Mouse (Mus musculus): ENCODE measurements around the gene Fam129b. TPM values are rescaled to one million over a fixed set of nuclear protein-coding genes. Genes with fewer than 3 reads are reported as not detected.

Fam129b gene
- polyA plus RNA-seq, 1 experiment from 2014 or later: 43.0 TPM

DNA sequence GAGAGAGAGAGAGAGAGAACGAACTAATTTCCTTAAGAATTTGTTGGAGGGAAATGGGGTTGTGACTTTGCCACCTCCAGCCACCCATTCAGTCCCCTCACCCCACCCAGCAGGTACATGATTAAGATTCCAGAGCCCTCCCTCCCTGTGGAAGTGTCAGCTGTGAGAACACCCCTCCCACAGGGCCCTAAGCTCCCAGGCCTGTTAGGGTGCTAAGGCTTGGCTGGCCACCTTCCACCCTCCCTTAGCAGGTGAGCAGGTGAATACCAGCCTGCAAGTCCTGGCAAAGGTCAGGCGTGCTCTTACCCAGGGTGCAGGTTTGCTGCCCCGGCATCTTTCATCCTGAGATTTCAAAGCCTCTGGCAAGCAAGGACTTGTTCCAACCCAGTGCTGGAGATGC is 2.5 kb downstream of the Fam129b start:
- H3K9ac ChIP-seq: peak overlapping the region; percentile 88
- peak overlapping the region; percentile 79 for H3K4me2 ChIP-seq
- H3K9me3 ChIP-seq (replicated peaks): no peaks in the 10 kb centered on the region
- peak overlapping the region; percentile 89 for H3K4me3 ChIP-seq
- peak overlapping the region; percentile 96 for H3K27ac ChIP-seq
- no peaks in the 10 kb centered on the region for H3K27me3 ChIP-seq
- WGBS: 61% methylated on average over 3 of the region's 3 CpGs
- peaks cover 82% of the 10 kb centered on the region for H3K4me1 ChIP-seq (replicated peaks)
- ATAC-seq (replicated peaks; ENCODE audit: insufficient number of reproducible peaks, insufficient read depth, low FRiP score, low read depth): no peak
- no peaks in the 10 kb centered on the region for H3K36me3 ChIP-seq

- Histone ChIP-seq H3K9me3 (replicated peaks) (no peaks in the 10 kb centered on the region), H3K4me3 (peak overlapping the region; percentile 89; the same call in 1 of the 2 replicates), H3K4me2 (peak overlapping the region; percentile 79), H3K36me3 (no peaks in the 10 kb centered on the region), H3K4me1 (replicated peaks) (peaks cover 83% of the 10 kb centered on the region), H3K9ac (peak overlapping the region; percentile 20; the same call in 1 of the 2 replicates), H3K27me3 (no peaks in the 10 kb centered on the region), H3K27ac (peak overlapping the region; percentile 96)
- no peak for ATAC-seq (replicated peaks; ENCODE audit: insufficient number of reproducible peaks, insufficient read depth, low FRiP score, low read depth)
- 75% methylated on average over 5 of the region's 5 CpGs for WGBS
These were observed 3.7 kb downstream of the Fam129b start for GRCm38 (mm10) chr2:32879593-32879992.

DNA sequence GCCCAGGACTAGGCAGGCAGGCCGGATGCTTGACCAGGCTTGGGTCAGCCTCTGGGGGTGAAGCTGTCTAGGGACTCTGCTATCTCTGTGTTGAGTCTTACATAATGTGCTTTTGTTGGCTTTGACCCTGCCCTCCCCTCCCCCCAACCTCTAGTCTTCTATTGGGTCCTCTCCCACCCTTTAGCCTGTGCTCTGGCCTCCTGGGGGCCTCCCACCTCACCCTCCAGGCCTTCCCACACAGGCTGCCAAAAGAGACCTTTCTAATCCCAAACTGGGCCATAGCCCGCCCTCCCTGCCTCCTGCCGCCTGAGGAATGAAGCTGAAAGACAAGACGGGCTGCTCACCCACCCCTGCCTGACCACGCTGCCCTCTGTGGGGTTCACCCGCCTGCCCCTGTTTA is 5.1 kb downstream of the Fam129b start:
- Histone ChIP-seq H3K4me2 (peak overlapping the region; percentile 3; the same call in 1 of the 2 replicates), H3K9me3 (replicated peaks) (no peaks in the 10 kb centered on the region), H3K36me3 (no peaks in the 10 kb centered on the region), H3K27ac (peak overlapping the region; percentile 96), H3K4me3 (no peak overlapping the region), H3K27me3 (no peaks in the 10 kb centered on the region), H3K4me1 (replicated peaks) (peaks cover 89% of the 10 kb centered on the region), H3K9ac (peak overlapping the region; percentile 35; the same call in 1 of the 2 replicates)
- 42% methylated on average over 6 of the region's 6 CpGs for whole genome bisulfite sequencing
- 0 out of 2 replicates have a peak, but pooled peaks have one; percentile 8 for ATAC-seq (replicated peaks; ENCODE audit: insufficient number of reproducible peaks, insufficient read depth, low FRiP score, low read depth)

DNA sequence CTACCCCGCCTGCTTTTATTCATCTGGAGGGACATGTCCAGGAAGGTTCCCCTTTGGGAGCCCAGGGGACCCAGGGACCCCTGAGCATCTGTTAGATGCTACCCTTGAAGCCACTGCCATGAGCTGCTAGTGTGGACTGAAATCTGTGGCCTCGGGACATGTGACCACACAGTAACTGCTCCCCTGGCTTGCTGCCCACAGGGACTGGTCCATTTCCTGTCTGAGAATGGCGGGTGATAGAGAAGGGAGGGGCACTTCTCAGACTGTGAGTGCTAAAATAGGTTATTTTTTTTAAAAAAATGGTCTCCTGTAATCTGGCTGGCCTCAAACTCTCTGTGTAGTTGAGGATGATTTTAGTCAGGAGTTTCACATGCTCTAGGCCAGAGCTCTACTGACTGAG is 5.8 kb downstream of the Fam129b start:
- H3K4me2 ChIP-seq: no peak overlapping the region; the same call in 1 of the 2 replicates
- 19% methylated on average over 3 of the region's 3 CpGs for WGBS

GRCm38 (mm10) chr2:32882283-32883043 is 6.5 kb downstream of the Fam129b start:
- WGBS: 23% methylated on average over 17 of the region's 21 CpGs
- Histone ChIP-seq H3K4me3 (0 out of 2 replicates have a peak overlapping the region, but pooled peaks have one; percentile 11), H3K27me3 (no peaks in the 10 kb centered on the region), H3K9ac (peak overlapping the region; percentile 41; the same call in 1 of the 2 replicates), H3K4me1 (replicated peaks) (peaks cover 94% of the 10 kb centered on the region), H3K36me3 (no peaks in the 10 kb centered on the region), H3K9me3 (replicated peaks) (no peaks in the 10 kb centered on the region), H3K4me2 (peak overlapping the region; percentile 50), H3K27ac (peak overlapping the region; percentile 96)
- ATAC-seq (replicated peaks; ENCODE audit: insufficient number of reproducible peaks, insufficient read depth, low FRiP score, low read depth): peak; percentile 7; the same call in 1 of the 2 replicates

More for the DNA sequence above, 5.8 kb downstream of the Fam129b start:
- Histone ChIP-seq H3K9ac (peak overlapping the region; percentile 35; the same call in 1 of the 2 replicates), H3K27me3 (no peaks in the 10 kb centered on the region), H3K4me1 (replicated peaks) (peaks cover 93% of the 10 kb centered on the region), H3K27ac (peak overlapping the region; percentile 96), H3K4me3 (no peak overlapping the region), H3K9me3 (replicated peaks) (no peaks in the 10 kb centered on the region), H3K36me3 (no peaks in the 10 kb centered on the region)
- peak; percentile 56; the same call in 1 of the 2 replicates for ATAC-seq (replicated peaks; ENCODE audit: insufficient number of reproducible peaks, insufficient read depth, low FRiP score, low read depth)

DNA sequence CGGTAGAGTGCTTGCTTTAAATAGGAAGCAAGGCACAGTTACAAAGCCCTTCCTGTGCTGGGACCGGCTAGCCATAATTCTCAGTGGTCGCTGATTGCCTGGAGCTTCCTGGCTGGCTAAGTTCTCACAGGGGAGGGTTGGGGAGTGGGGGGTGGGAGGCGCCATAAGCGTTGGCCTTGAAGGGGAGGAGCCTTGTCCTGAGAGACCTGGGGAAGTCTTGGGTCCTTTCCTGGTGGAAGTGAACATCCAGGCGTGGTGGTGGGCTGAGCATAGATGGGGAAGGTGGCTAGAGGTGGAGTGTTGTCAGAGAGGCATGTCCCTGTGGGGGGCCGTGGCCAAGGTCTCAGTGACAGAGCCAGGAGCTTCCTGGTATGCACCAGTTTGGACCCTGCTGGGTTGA is 8.8 kb downstream of the Fam129b start:
- Histone ChIP-seq H3K27ac (peak overlapping the region; percentile 96), H3K4me1 (replicated peaks) (peaks cover 92% of the 10 kb centered on the region), H3K36me3 (no peaks in the 10 kb centered on the region), H3K27me3 (no peaks in the 10 kb centered on the region), H3K4me2 (peak overlapping the region; percentile 27), H3K9ac (peak overlapping the region; percentile 22; the same call in 1 of the 2 replicates), H3K9me3 (replicated peaks) (no peaks in the 10 kb centered on the region), H3K4me3 (no peak overlapping the region)
- WGBS: 23% methylated on average over 7 of the region's 7 CpGs
- ATAC-seq (replicated peaks; ENCODE audit: insufficient number of reproducible peaks, insufficient read depth, low FRiP score, low read depth): no peak

- Histone ChIP-seq H3K4me1 (replicated peaks) (peaks cover 85% of the 10 kb centered on the region), H3K4me2 (peak overlapping the region; percentile 42; the same call in 1 of the 2 replicates)
These were observed 12.1 kb downstream of the Fam129b start for GRCm38 (mm10) chr2:32888029-32888428.

GRCm38 (mm10) chr2:32888551-32888950 is 12.6 kb downstream of the Fam129b start:
- H3K36me3 ChIP-seq: 0 out of 2 replicates have a peak, but pooled peaks cover 3% of the 10 kb centered on the region
- no peaks in the 10 kb centered on the region for H3K9me3 ChIP-seq (replicated peaks)
- WGBS: 16% methylated on average over 3 of the region's 3 CpGs
- H3K4me1 ChIP-seq (replicated peaks): peaks cover 82% of the 10 kb centered on the region
- H3K9ac ChIP-seq: 0 out of 2 replicates have a peak overlapping the region, but pooled peaks have one; percentile 25
- no peak overlapping the region for H3K4me2 ChIP-seq
- H3K27me3 ChIP-seq: no peaks in the 10 kb centered on the region
- no peak overlapping the region for H3K4me3 ChIP-seq
- peak overlapping the region; percentile 94 for H3K27ac ChIP-seq
- 0 out of 2 replicates have a peak, but pooled peaks have one; percentile 1 for ATAC-seq (replicated peaks; ENCODE audit: insufficient number of reproducible peaks, insufficient read depth, low FRiP score, low read depth)

More at GRCm38 (mm10) chr2:32888029-32888428, 12.1 kb downstream of the Fam129b start:
- ATAC-seq (replicated peaks; ENCODE audit: insufficient number of reproducible peaks, insufficient read depth, low FRiP score, low read depth): peak; percentile 43
- no peaks in the 10 kb centered on the region for H3K27me3 ChIP-seq
- H3K9me3 ChIP-seq (replicated peaks): no peaks in the 10 kb centered on the region
- WGBS: 10% methylated on average over 9 of the region's 9 CpGs
- H3K4me3 ChIP-seq: 0 out of 2 replicates have a peak overlapping the region, but pooled peaks have one; percentile 7
- H3K27ac ChIP-seq: peak overlapping the region; percentile 94
- peak overlapping the region; percentile 52; the same call in 1 of the 2 replicates for H3K9ac ChIP-seq
- H3K36me3 ChIP-seq: 0 out of 2 replicates have a peak, but pooled peaks cover 3% of the 10 kb centered on the region

DNA sequence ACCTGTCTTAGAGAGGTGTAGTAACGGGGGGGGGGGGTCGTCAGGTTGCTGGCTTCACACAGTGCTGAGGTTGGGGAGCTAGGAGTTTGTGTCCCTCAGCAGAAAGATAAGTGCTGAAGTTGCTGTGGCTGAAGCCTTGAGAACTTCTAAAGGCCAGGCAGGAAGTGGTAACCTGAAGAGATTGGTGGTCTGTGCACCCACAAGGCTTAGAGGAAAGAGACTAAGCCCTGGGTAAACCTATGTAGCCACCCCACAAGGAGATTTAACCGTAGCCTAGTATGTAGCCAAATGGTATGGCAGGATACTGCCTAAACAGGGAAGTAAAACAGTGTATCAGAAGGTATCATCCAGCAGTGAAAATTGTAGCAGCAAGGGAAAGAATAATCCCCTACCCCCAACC is 14.4 kb downstream of the Fam129b start:
- Histone ChIP-seq H3K4me1 (replicated peaks) (peaks cover 75% of the 10 kb centered on the region), H3K9ac (no peak overlapping the region), H3K9me3 (replicated peaks) (no peaks in the 10 kb centered on the region), H3K4me3 (no peak overlapping the region), H3K4me2 (no peak overlapping the region), H3K36me3 (0 out of 2 replicates have a peak, but pooled peaks cover 3% of the 10 kb centered on the region), H3K27ac (no peak overlapping the region; the same call in 1 of the 2 replicates), H3K27me3 (no peaks in the 10 kb centered on the region)
- ATAC-seq (replicated peaks; ENCODE audit: insufficient number of reproducible peaks, insufficient read depth, low FRiP score, low read depth): no peak
- 79% methylated on average over 3 of the region's 3 CpGs for WGBS

DNA sequence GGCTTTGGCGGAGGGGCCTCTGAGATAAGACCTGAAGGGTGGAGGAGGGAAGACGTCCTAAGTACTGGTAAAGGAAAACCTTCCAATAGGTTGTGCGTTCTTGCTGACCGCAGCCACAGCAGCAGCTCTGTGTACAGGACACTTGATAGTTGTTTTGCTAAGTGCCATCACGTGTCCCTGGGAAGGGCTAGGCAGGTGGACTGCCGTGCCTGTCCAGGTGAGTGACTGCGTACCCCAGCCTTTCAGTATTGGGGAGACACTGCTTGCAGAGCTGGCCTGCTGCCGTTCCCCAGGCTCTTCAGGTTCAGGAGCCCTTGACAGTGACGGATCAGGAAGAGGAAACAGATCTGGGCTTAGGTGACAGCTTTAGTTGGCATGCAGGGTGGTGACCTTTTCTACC is 15.4 kb downstream of the Fam129b start:
- WGBS: 45% methylated on average over 9 of the region's 9 CpGs
- no peak for ATAC-seq (replicated peaks; ENCODE audit: insufficient number of reproducible peaks, insufficient read depth, low FRiP score, low read depth)
- Histone ChIP-seq H3K9me3 (replicated peaks) (no peaks in the 10 kb centered on the region), H3K36me3 (0 out of 2 replicates have a peak, but pooled peaks cover 3% of the 10 kb centered on the region), H3K4me1 (replicated peaks) (peaks cover 78% of the 10 kb centered on the region), H3K4me2 (no peak overlapping the region), H3K4me3 (no peak overlapping the region), H3K27ac (peak overlapping the region; percentile 43), H3K9ac (no peak overlapping the region), H3K27me3 (no peaks in the 10 kb centered on the region)

DNA sequence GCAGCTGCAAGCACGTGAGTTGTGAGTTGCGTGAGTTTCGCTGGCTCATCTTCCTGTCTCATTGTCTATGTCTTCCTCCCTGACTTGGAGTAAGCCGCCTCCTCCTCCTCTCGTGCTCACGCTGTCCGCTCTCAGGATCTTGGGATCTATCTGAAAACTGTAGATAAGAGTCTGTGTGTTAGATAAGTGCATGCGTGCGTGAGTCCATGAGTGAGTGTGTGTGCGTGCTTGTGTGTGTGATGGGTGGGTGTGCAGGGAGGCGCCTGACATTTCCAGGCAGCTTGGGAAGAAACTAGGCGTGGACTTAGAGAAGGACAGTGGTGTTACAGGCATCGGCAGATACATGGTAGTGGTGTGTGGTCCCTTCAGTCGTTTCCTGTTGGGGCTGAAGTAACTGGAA is 16.6 kb downstream of the Fam129b start:
- H3K27me3 ChIP-seq: no peaks in the 10 kb centered on the region
- H3K4me3 ChIP-seq: no peak overlapping the region
- H3K9me3 ChIP-seq (replicated peaks): no peaks in the 10 kb centered on the region
- H3K27ac ChIP-seq: no peak overlapping the region
- H3K4me1 ChIP-seq (replicated peaks): peaks cover 81% of the 10 kb centered on the region
- H3K4me2 ChIP-seq: no peak overlapping the region
- ATAC-seq (replicated peaks; ENCODE audit: insufficient number of reproducible peaks, insufficient read depth, low FRiP score, low read depth): no peak
- 0 out of 2 replicates have a peak, but pooled peaks cover 3% of the 10 kb centered on the region for H3K36me3 ChIP-seq
- 69% methylated on average over 14 of the region's 14 CpGs for WGBS
- H3K9ac ChIP-seq: no peak overlapping the region
